Mouse (Mus musculus): ENCODE measurements around the gene Ube2d3.

DNA sequence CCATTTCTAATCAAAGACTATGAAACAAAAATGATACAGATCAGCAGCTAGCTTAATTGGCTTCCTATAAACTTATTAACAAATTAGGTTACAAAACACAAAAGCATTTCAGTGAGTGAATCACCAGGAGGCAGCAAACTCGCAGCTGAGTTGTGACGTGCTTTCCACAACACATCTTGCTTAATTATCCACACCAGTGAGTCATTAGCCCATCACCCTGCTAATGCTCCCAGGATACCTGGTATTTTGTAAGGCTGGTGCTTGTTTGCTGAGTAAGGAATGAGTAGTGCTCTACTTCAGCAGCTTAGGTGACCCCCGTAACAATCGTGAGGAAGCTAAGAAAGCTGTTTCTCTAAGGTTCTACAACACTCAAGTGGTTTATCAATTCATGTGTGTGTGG lies 33.4 kb upstream of the Ube2d3 start:
- TF ChIP-seq CTCF (IDR thresholded peaks at IDR 0.05; ENCODE audit: low read depth) (peak; percentile 38; the same call in 1 of the 2 replicates), EP300 (optimal IDR thresholded peaks at IDR 0.05) (no peak)

Measured in stomach, postnatal 0 days (tissue).